Mouse (Mus musculus) urinary bladder, postnatal 14 days (tissue): ENCODE measurements around the gene Notch2.

Source experiments
- DNase-seq: peaks from one replicate; pipeline ENCODE4 v3.0.0; 2021; ENCODE audit warnings: low spot score

Gene Notch2

GRCm38 (mm10) chr3:98052507-98053430 is 39.4 kb downstream of the Notch2 start:
- no peak for DNase-seq

- DNase-seq, result no peak
Measured at GRCm38 (mm10) chr3:98053817-98054216, 40.5 kb downstream of the Notch2 start.

- no peak for DNase-seq
Measured at GRCm38 (mm10) chr3:98054334-98055007, 41.1 kb downstream of the Notch2 start.

DNA sequence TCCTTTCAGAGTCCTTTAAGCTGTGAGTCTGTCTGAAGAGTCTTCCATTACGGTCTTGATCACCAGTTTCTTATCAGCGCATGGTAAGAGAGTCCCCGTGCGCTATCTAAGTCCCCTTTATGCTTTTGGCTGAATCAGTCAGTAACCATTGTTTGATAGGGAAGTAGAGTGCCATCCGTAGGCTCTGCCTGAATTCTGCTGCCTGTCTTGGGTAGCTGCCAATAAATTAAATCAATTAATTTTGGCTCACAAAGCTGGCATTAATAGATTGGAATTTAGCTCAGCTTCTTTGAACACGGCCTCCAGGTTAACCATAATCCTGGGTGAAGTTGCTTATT is 41.6 kb downstream of the Notch2 start:
- no peak for DNase-seq

- no peak for DNase-seq
Measured at GRCm38 (mm10) chr3:98055808-98056728, 42.7 kb downstream of the Notch2 start.

- peak; percentile 58 for DNase-seq
Measured at GRCm38 (mm10) chr3:98056956-98057365, 43.6 kb downstream of the Notch2 start.

DNA sequence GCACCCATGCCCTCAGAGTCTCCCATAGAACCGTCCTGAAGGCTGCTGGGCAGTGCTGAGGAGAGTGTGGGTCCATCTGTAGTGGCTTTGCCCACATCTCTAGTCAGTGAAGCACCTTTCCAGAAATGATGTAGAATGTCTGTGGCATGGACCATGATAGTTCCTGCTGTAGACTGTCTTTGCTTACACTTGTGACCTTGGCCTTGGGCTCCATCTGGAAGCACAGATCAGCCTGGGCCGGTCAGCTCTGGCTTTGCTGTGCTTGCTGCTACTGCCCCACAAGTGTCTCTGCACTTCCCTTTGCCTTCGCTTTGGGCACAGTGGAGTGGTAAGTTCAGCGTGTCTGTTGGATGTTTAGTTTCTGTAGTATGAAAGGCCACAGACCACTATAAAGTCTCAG is 45.7 kb downstream of the Notch2 start:
- DNase-seq, result no peak

GRCm38 (mm10) chr3:98060981-98061660 is 47.8 kb downstream of the Notch2 start:
- no peak for DNase-seq

DNA sequence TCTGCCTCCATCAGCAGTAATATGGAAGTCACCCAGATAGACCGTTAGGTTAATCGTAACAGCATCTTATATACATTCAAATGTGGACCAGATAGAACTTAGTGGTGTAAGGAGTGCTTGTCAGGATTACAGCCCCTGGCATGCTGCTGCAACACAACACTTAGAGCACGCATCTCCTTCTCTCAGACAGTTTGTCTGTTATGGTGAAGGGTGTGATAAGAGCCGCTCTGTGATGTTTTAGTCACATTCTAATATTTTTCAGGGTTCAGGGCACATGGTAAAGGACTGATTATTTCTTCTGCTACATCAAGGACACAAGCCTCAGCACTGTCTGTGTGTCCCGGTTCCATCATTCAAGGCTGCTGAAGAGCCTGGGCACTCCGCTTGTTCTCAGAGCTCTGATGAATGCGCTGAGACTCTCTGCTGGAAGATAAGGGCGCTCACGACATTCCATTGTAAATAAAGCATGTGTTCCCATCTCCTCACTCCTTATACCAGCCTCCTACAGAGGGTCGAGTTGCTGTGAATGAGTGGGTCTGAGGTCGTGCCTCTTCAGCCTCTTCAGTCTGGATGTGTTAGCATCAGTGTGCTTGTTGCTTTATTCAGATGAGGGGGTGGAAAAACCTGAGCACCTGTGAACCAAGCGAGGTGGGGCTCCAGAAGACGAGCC is 48.5 kb downstream of the Notch2 start:
- no peak for DNase-seq

GRCm38 (mm10) chr3:98062591-98063185 is 49.4 kb downstream of the Notch2 start:
- DNase-seq, result no peak

GRCm38 (mm10) chr3:98063186-98063771 is 50.0 kb downstream of the Notch2 start:
- DNase-seq, result peak; percentile 61

DNA sequence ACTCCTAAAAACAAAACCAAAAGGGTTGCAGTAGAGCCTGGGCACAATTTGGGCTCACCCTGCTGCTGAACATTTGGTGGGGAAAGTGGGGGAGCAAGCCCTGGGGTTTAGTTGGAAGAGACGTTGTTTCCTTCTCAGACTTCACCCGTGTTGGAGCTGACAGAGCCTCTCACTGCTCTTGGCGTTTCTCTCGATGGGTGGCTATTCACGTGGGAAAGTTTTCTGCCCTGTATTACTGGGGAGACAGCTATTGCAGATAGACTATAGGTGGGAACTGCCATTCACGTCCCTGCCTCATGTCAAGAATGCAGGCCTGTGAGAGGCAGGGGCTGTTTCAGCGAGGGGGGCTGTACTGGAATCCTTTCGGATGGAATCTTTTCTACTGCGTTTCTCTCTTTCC is 50.5 kb downstream of the Notch2 start:
- no peak for DNase-seq

GRCm38 (mm10) chr3:98065004-98065403 is 51.7 kb downstream of the Notch2 start:
- no peak for DNase-seq

DNA sequence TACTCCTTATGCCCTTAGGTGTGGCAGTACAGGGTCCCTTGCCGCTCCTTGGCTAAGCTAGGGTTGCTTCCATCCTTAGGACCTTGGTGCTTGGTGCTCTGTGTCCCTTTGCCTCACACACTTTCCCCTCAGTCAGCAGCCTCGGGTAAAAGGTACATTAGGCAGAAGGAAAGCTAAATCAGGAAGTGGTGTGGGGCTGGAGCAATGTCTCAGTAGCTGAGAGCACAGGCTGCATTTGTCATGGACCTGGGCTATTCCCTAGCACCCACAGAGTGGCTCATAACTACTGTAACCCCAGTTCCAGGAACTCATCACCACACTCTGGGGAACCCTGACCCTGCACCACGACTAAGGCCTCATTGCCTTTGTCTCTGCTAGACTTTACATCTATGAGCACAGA is 53.1 kb downstream of the Notch2 start:
- no peak for DNase-seq

DNA sequence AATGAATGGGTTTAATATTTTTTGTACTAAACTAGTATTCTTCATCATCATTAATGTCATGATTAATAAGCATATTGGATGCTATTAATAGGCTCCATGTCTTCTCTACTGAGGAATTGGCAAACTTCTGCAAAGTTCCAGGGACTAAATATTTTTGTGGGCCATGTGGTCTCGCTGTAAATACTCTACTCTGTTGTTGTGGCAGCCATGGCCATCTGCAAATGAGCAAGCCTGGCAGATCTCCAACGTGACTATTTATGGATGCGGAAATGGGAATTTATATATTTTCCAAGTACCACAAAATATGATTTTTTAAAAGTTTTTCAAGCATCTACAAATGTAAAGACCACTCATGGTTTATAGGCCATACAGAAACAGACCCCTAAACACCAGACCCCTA is 54.1 kb downstream of the Notch2 start:
- no peak for DNase-seq

- DNase-seq, result no peak
Measured at GRCm38 (mm10) chr3:98067852-98068491, 54.6 kb downstream of the Notch2 start.

DNA sequence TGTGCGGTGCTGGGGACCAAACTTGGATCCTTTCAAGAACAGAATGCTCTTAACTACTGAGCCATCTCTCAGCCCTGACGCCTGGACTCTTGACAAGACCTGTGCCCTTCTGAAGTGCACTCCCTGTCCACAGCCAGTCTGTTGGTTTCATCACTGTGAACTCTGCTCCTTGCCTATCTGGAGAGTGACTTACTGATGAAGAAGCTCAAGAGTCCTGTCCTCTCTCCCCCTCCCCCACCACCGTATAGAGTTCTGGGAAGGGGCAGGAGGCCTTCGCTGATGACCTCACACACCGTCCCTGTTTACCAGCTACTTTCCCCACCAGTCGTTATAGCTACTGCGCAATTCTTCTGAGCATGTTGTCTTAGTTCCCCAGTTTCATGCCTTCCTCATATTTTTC is 55.8 kb downstream of the Notch2 start:
- no peak for DNase-seq

DNA sequence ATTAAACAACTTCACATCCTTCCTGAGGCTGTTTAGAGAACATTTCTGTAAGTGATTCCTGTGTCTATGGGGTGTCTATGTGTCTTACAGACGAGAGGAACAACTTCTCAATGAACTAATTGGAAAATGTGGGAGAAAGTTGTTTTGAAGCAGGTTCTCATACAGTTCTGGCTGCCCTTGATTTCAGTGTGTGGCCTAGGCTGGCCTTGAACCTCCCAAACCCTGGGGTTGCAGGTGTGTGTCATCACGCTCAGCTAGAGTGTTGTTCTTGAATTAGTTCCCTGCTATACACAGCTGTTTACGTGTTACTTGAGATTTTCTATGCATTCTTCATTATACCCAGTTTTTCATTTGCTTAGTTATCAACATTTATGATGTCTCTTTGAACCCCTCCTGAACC is 56.5 kb downstream of the Notch2 start:
- DNase-seq, result no peak

- no peak for DNase-seq
Measured at GRCm38 (mm10) chr3:98072570-98072969, 59.2 kb downstream of the Notch2 start.

- no peak for DNase-seq
Measured at GRCm38 (mm10) chr3:98073545-98073944, 60.2 kb downstream of the Notch2 start.
